Mouse (Mus musculus) erythroid progenitor cell, adult 5-6 weeks (primary cell): ENCODE data around the gene Timm50. TPM values are rescaled to one million over a fixed set of nuclear protein-coding genes. Genes with fewer than 3 reads are reported as not detected.

ENCODE experiments used
- ATAC-seq: replicated peaks from 2 replicates; pipeline ENCODE4 v1.8.0; 2016; ENCODE audit warnings: moderate number of reproducible peaks, mild to moderate bottlenecking, moderate TSS enrichment, inconsistent platforms; ENCODE audit not compliant: poor library complexity, low FRiP score, severe bottlenecking
- total RNA-seq, 2 experiments: library from RNA; stranded (forward) in 1 of 2; stranded (reverse) in 1 of 2; fragments of 150-400 nt in 1 of 2; fragments of 186-747, 209-891 nt in 1 of 2; gene quantifications; 2 replicates each; pipeline versions ENCODE4 v1.2.3 to v1.2.4; 2015 to 2017; ENCODE audit warnings: low replicate concordance in 2 of 2

Timm50 gene
- total RNA-seq, 2 experiments from 2014 or later = 12.7 to 16.3 TPM

DNA sequence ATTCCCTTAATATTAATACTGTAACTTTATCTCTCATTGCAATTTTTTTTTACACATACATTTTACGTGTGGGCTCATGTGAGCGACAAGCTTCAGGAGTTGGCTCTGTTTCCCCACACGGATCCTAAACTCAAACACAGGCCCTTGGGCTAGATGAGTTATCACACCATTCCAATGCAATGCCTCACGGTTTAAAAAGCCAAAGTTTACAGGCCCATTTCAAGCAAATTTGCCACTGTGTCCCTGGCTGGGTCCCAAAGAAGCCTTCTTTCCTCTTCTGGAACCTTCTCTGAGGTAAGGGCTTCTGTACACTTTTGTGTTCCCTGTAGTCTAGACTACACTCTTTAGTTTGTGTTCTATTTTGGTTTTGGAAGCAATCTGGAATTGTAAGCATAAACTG lies 22.7 kb upstream of the Timm50 start:
- ATAC-seq = no peak

DNA sequence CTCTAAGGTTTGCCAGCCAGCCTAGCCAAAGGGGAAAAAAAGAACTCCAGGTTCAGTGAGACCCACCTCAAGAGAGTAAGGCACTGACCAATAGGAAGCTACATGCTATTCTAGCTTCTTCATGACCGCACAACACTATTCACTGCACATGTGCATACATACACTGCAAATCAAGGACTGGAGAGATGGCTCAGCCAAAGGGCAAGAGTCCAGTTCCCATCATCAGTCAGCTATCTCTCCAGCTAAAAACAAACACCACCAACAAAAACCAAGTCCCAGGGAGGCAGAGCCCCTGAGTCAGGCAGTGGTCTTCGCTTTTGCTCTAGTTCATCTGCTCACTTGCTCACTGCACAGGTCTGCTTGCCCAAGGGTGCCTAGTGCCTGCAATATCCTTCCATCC lies 16.4 kb upstream of the Timm50 start:
- ATAC-seq = no peak

DNA sequence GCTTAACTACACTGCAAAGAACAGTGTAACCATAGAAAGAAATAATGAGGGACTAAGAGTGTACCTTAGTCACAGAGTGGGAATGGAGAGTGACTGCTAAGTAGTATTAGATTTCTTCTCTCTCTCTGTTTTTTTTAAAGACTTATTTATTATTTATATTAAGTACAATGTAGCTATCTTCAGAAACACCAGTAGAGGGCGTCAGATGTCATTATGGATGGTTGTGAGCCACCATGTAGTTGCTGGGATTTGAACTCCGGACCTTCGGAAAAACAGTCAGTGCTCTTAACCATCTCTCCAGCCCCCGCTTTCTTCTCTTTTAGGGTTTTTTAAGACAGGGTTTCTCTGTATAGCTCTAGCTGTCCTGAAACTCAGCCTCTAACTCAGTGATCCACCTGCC lies 14.6 kb upstream of the Timm50 start:
- ATAC-seq = no peak

DNA sequence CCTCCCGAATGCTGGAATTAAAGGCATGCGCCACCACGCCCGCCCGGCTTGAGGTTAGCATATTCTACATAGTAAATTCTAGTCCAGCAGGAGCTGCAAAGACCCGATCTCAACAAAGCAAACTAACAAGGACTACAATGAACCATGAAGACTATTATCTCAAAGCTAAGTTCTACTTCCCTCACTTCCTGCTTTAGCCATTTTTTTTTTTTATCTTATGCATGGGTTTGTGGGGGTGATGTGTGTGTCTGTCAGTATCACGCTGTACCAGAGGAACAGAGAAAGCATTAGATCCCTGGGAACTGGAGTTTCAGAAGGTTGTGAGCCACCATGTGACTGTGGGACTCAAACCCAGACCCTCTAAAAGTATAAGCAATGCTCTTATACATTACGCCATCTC lies 13.4 kb upstream of the Timm50 start:
- ATAC-seq = no peak

DNA sequence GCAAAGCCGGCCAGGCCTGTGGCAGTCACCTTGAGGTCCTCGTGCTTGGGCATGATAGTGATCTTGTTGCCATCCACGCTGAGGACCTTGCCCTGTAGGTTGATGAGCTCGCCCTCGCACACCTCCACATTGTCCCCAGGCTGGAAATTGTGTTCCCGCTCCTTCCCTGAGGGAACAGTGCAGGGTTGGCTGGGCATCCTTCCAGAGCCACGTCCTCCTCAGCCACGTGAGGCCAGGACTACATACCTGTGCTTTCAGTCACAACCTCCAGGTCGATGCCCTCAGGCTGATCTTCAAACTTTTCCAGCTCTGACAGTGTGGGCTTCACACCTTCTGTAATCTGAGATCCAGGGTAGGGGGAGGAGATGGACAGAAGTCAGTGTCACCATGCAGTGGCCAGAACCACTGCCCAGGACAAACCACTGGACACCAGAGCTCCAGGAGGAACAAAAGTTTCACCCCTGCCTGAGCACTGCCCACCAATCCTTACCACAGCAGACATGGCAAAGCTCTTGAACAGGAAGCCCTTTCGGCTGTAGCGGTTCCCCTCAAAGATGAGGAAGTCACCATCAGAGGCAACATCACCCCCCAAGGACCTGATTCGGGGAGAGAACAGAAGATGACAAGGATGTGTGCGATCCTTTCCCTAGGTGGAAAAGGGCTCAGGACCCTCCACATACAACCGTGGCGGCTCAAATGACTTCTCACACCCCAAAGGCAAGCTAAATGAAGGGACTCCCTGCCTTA lies 10.3 kb upstream of the Timm50 start:
- ATAC-seq = no peak

DNA sequence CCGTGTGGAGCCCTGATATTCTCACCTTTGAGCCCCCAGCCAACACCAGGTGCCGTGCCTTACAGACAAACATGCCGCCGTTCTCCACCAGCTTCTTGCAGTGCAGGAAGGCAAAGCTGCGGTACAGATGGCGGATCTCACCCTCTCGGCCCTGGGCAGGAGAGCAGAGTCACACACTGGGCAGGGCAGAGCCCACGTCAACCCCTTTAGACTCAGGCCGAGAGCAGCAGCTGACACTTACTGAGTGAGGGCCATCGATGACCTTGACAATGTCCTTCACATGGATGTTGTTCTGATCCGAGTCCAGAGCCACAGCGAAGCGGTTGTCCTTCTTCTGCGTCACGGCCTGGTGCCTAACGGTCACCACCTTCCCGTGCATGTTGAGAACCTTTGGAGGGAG lies 6.8 kb upstream of the Timm50 start:
- ATAC-seq = no peak

DNA sequence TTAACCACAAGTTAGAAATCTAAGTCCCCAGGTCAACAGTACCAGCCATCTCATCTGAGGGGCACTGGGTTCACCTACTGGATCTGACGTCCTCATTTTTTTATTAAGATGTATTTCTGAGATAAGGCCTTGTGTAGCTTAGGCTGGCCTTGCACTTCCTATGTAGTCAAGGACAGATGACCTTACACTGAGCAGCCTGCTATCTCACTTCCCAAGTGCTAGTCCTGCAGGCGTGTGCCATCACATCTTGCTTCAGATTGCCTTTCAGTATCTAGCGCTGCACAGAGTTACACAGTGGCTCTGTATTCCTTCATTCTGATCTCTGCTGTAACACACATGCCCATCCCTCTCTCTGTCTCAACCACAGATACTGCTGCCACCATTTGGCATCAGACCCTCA lies 6.2 kb upstream of the Timm50 start:
- no peak for ATAC-seq

DNA sequence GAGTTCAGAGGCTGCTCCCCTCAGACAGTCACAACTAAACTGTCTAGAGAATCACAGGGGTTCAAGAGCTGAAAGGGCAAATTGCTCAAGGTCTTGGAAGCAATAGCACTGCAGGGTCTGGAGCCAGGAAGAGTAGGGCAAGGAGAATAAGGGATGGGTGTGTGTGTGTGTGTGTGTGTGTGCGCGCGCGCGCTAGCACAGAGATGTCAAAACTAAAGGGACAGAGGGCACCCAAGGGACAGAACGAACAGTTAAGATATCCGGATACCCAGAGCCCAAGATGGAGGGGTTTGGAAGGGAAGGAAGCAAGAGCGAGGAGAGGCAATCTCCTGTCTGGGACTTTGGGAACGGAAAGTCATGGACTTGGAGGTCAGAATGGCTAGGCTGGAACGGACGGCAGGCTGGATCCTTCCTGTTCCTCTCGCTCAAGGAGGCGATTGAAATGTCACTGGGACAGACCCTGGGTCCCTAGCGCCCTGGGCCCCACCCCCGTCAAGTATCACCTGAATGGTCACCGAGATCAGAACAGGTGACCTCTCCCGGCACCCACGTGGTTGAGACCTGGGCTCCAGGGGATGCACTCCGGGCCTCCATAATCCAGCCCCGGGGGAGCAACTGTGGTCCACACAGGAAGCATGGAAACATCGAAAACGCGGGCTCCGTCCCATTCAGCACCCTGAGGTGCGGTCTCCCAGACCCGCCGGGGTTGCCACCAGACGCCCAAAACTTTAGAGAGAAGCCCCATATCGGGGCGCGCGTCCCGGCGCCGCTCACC lies 534 bp downstream of the Timm50 start:
- no peak for ATAC-seq

DNA sequence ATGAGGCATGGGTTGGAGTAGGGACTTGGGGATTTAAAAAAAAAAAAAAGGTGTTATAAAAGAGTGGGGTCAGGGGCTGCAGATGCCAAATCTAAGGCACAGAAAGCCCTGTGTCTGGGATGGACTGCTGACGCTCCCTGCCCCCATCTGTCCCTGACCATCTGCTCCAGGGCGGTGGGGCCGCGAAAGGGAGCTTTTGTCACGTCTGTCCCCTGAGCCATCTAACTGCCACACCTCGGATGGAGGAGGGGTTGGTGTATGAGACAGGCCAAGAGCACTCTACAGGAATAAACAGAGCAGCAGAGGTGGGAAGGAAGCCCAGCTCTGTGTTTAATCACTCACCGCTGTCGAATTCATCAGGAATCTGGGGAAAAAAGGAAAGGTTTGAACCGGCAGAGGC lies 2.1 kb downstream of the Timm50 start:
- no peak for ATAC-seq

DNA sequence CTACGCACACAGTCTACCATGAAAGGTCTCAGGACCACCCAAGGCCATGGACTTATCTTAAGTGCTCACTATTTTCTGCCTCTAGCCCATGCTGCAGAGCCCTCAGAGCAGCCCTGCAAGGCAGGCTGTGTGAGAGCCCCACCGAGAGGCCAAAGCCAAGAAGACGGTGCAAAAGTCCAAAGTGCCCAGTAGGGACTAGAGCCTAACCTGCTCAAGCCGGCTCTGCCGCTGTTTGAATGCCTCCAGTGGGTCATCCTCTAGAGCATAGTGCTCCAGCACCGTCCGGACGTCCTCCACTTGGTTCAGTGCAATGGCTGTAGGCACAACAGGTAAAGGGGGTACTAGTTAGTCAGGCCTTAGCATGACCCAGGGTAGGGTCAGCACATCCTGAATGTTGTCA lies 5.7 kb downstream of the Timm50 start:
- no peak for ATAC-seq

DNA sequence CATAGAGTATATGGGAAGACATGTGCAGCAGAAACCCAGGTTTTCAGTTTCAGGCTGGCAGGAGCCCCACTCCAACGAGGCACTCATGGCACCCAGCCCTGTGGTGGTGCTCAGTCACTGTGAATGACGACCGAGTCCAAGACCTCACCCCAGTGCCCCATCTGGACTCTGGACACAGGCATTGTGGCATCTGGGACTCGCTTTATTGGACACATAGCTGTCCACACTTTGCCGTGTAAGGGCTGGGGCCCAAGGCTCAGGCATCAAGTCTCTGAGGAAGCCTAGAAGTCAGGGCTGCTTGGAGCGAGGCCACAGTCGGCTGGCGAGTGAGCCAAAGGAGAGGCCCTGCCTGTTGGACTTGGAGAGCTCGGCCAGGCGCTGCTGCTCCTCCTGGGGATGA lies 6.2 kb downstream of the Timm50 start:
- no peak for ATAC-seq

DNA sequence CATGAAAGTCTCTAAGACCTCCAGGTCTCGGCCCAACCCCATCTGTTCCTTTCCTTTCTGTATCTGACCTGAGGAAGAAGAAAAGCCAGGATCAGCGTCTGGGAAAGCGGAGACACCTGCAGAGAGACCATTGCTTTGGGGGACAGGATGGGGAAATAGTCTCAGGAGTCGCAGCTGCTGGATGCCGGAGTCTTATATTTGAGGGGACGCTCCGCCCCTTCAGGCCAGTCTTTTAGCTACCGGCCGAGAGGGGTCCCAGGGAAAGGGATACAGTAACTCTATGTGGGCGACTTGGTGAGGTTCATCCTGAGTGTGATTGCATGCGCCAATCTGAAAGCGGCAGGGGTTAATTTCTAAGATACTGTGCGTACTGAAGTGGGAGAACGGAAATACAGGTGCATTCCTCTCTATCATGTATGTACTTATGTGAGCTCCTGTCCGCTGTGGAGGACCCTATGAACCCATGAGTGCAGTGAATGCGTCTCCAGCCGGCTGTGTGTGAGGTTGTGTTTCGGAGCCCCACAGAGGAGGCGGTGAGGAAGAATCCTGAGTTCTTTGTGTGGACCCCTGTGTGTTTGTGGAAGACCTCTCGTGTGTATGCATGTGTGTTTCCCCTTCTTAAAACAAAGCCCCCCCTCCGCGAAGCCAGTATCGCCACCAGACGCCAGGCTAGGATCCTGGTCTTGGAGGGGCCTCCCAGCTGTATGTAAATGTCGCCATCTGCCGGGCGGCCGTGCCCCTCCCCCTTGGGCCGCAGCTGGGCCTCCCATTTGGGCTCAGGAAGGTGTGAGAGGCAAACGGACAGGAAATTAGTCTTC lies 10.0 kb downstream of the Timm50 start, which contains the start of gene Dll3:
TSS of gene Dll3 (minus strand) at position 623 of the 818 bp plus-strand sequence.
- ATAC-seq = no peak

DNA sequence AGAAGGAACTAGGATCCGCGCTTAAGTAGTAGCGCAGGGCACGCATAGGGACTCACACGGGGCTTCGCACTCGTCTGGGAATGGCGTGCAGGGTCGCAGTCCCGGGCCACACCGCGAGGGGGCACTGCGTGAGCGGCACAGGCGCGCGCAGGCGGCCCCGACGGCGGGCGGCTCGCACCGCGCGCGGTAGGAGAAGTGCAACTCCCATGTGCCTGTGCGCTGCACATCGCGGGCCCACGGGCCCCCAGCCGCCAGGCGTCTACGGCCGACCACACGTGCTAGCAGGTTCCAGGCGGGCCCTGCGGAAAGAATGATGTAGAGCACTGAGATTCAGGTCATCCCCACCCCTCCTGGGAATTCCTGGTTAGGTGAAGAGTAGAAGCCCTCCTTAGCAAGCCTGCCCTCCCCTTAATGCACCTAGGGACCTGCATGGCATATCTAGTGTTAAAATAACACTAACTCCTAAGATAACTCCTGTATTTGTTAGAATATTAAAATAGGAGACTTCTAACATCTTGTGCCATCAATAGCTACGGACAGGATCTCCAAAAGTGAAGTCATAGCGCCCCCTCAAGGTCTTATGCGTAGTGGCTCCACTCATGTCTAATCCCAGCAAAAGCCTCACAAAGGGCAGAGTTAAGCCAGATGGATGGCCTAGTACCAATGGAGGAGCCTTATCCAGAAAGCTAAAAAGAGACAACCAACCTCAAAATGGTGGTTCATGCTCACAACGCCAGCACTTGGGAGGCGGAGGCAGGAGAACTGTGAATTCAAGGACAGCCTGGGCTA lies 12.8 kb downstream of the Timm50 start:
- no peak for ATAC-seq

DNA sequence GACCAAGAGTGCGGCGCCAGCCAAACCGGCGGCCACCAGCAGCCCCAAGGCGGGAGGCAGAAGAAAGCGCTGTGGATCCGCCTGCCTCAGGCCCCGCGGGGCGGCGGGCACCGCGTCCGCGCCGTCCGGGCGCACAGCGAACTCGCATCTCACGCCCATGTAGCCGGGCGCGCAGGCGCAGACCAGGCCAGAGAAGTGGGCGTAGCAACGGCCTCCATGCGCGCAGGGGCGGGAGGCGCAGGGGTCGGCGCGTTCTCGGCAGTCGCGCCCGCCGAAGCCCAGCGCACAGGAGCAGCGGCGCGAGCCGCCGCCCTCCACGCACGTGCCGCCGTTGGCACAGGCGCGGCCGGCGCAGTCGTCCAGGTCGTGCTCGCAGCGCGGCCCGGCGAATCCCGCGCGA lies 17.4 kb downstream of the Timm50 start:
- no peak for ATAC-seq

DNA sequence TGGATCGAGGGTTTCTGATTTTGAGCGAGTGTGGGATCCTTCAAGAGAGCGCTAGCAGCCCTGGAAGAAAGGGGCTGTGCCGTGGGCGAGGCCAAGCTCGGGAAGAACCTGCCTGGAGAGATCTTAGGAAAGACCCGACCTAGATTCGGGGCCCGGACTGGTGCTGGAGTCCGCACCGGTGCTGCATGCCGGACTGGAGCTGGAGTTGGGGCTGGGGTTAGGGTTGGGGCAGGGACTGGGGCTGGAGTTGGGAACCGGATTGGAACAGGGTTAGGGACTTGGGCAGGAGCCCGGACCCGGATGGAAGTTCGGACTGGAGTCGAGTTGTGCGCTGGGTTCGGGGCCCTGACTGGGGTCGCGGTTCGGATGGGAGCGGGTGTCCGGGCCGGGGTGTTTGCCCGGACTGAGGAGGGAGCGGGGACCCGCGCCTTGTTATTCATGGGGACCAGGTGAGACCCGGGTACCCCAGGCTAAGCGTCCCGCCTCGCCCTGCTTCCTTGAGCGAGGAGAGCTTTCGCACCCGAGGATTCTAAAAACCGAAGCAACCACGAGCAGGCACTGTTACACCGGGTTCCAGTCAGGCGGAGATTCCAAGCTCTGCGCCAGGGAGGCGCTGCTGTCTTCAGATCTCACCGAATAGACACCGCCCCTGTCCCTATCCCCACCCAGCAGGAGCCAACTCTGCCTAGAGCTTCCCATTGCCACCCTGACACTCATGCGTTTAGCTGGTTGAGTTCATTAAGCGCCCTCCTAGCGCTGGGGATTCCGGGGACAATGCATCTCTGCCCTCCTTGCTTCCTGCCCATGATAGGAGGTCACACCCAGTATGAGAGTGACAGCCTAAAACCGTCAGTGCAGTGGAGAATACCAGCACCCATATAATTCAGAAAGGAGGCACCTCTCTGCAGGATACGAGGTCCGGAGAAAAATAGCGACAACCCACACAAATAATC lies 21.0 kb downstream of the Timm50 start, which contains the start of gene Selenov:
TSS of gene Selenov (minus strand) at position 549 of the 953 bp plus-strand sequence.
- ATAC-seq = no peak

DNA sequence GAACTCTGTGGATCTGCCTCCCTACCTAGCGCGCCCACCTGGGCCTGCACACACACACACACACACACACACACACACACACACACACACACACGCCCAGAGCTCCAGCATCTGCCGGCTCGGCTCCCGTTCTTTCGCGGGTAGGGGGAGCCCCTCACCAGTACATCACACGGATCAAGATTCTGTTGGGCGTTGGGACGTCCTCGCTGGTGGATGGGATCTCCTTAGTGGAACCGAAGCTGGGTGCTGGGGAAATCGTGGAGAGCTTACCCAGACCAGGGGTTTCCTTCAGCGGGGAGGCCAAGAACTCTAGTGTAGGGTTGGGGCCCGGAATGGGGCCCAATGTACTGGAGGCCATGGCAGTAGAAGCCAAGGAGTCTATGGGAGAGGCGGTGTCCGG lies 21.7 kb downstream of the Timm50 start:
- no peak for ATAC-seq

DNA sequence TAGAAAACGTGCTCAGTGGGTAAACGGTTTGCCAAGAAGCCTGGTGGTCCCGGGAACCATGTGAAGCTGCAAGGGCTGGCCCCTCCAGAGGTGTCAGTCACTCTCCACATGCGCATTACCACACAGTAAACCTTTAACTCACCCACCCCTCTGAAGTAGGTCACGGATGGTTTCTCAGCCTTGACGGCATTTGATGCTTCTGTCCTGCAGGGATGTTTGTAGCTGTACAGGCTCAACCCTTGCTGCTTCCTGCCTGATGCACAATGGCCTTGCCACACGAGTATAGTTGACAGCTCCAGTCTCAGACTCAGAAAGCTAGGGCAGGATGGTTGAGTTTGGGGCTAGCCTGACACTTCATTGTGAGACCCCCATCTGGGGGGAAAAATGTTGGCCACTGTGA lies 31.2 kb downstream of the Timm50 start:
- no peak for ATAC-seq

DNA sequence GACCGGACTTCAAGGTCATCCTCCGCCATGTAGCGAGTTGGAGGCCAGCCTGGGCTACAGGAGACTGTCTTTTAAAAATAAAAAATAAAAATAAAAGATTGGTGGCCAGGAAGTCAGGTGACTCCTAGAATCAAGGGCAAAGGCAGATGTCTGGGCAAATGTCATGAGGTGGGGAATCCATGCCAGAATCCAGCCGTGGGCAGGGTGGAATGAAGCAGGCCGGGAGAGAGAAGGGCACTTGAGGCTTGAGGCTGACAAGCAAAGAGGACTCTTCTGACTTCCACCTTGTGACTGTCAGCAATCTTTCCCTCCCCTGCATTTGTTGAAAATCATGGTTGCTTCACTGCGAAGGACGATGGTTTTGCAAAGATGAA lies 33.6 kb downstream of the Timm50 start:
- ATAC-seq = no peak
